Mouse (Mus musculus) right cerebral cortex, adult 18-20 months (tissue): ENCODE data around the gene Defa37.
"Not testable (repeated sequence)": the region's sequence is repeated elsewhere in the genome, so short reads cannot be mapped to it uniquely, and the experiment has no call there.

ENCODE experiments used
- DNase-seq: peaks from one replicate; pipeline ENCODE4 v3.0.0; 2022; ENCODE audit warnings: mixed read lengths

Gene Defa37

DNA sequence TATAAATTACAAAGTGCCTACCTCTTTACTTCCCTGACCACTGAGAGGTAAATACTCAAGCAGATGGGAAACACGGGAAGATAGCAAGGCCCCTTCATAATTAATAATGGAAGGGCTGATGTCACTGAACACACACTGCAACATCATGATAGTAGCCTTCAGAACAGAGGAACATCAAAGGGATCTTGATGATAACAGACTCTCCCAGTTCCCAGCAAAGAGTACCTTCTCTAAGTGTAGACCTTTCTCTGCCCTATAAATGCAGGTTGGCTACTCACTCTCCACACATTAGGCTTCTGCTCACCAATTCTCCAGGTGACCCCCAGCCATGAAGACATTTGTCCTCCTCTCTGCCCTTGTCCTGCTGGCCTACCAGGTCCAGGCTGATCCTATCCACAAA, at the start of gene Defa37:
Defa37 (plus strand) TSS at position 301 of the 400 bp plus-strand sequence.
- DNase-seq, result not testable (repeated sequence)

DNA sequence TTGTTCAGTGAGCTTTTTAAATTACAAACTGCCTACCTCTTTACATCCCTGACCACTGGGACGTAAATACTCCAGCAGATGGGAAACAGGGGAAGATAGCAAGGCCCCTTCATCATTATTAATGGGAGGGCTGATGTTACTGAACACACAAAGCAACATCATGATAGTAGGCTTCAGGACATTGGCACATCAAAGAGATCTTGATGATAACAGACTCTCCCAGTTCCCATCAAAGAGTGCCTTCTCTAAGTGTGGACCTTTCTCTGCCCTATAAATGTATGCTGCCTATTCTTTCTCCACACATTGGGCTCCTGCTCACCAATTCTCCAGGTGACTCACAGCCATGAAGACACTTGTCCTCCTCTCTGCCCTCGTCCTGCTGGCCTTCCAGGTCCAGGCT, 36.5 kb upstream of the Defa37 start, which contains the start of gene Defa32:
Defa32 (plus strand) TSS at position 301 of the 400 bp plus-strand sequence.
- DNase-seq, result not testable (repeated sequence)

DNA sequence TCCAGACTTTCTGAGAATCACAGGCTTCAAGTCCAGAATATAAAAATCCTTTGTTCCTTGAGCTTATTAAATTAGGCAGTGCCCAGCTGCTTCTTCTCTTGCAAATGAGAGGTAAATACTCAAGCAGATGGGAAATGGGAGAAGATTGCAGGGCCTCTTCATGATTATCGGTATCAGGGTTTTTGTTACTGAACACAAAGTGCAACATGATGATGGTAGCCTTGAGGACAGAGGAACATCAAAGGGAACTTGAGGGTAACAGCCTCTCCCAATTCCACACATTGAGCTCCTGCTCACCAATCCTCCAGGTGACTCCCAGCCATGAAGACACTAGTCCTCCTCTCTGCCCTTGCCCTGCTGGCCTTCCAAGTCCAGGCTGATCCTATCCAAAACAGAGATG, 17.5 kb downstream of the Defa37 start, which contains the start of gene Defa28:
Defa28 (plus strand) TSS at position 301 of the 400 bp plus-strand sequence.
- not testable (repeated sequence) for DNase-seq

DNA sequence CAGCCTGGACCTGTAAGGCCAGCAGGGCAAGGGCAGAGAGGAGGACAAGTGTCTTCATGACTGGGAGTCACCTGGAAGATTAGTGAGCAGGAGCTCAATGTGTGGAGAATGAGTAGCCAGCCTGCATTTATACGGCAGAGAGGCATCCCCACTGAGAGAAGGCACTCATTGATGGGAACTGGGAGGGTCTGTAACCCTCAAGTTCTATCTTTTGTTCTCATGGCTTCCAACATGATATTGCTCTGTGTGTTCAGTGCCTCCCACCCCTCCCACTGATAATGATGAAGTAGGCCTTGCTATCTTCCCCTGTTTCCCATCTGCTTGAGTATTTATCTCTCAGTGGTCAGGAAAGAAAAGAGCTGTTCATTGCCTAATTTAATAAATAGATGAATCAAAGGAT, 29.2 kb downstream of the Defa37 start, which contains the start of gene Gm7861:
Gm7861 (minus strand) TSS at position 101 of the 400 bp plus-strand sequence.
- DNase-seq, result not testable (repeated sequence)
